Mouse (Mus musculus) skeletal muscle tissue, adult 2 months (tissue): ENCODE data around the gene Clptm1l.

ENCODE experiments used
- DNase-seq: peaks from one replicate; pipeline ENCODE4 v3.0.0-alpha.2; 2012; ENCODE audit warnings: low read depth, low spot score

Clptm1l gene

DNA sequence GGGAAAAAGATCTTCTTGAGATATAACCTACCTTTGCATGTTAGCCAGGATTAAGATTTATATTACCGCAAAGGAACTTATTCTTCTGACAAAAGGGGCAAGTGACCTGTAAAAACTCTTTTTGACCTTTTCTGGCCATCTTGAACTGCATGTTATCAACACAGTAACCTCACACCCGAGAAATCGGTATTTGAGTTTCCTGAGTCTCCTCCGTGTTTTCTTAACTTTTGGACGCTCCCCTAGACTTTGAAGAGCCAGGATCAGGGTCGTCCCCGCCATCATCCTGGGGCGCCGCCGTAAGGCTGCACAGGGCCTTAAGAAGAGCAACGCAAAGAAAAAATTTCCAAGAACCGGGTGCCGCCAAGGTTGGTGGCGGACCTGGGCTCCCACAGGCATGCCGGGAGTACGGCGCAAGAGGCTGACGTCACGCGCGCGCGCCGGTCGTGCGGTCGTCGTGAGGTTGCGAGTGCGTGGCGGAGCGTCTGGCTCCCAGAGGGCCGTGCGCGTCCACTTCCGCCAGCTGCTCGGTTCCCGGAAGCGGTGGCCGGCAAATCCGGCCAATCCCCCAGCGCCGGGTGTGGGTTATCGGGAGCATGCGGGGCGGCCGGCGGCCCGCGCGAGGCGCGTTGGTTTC, at the start of gene Clptm1l:
Gene Clptm1l, plus strand, starts transcription at position 485 of the 634 bp plus-strand sequence.
- peak; percentile 92 for DNase-seq

DNA sequence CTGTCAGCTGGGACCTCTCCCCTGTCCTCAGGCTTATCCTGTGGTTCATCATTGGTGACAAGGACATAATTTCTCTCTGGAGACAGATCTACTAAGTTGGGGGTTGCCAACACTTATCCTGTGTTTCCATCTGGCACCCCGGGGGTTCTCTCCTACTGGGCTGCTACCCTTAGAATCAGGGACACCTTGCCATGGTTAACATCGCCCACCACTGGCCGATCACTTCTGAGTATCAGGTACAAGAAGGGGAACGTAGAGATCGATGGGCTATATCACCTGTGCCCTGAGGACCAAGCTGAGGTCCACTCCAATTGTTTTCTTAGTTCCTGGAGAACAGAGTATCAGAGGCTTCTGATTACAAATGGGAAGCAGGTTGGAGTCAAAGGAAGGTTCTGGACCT, 39.6 kb upstream of the Clptm1l start:
- DNase-seq = no peak

DNA sequence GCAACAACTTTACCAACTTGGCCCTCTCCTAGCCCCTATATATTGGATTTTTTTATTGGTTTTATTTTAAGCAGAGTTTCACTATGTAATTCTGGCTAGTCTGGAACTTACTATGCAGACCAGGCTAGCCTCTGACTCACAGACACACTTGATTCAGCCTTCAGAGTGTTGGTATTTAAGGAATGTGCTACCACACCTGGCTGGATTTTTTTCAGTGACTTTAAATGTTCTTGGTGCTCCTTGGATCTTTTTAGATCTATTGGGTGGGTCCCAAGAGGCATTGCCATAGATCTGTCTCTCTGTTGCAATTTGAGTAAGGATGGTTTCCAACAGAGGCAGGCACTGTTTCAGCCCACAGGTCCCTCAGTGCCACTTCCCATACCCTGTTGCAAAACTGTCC, 28.8 kb upstream of the Clptm1l start:
- DNase-seq = no peak

DNA sequence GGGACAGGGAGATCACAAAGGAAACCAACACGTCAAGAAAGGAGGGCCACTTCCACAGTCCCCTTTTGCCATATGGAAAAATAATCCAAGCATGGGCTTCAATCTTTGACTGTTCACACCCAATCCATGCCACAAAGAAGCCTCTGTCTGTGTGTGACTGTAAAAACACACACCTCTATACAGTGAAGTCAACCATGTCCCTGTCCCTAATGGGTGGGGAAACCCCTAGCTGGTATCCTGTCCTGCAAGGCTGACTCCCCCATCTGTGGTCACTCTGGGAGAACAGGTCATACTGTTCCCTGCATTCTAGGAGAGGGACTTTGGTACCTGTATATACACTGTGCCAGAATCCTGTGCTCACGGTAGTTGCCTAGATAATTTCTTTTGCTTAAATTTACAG, 26.5 kb upstream of the Clptm1l start:
- DNase-seq = no peak

DNA sequence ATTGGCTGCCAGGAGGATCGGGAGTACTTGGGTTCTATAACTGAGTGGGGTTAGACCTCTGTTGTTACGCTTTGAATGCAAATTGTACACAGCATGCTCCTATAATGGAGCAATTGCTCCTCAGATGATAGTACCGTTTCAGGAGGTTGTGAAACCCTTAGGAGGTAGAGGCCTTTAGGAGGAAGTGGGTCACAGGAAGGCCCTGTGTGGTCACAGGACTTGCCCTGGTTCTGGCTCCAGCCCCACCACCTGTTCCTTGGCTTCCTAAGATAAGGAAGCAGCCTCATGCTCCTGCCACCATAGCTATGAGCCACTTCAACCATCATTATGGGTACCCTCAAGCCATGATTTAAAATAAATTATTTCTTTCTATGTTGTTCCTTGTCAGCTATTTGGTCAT, 12.3 kb upstream of the Clptm1l start:
- DNase-seq = no peak

DNA sequence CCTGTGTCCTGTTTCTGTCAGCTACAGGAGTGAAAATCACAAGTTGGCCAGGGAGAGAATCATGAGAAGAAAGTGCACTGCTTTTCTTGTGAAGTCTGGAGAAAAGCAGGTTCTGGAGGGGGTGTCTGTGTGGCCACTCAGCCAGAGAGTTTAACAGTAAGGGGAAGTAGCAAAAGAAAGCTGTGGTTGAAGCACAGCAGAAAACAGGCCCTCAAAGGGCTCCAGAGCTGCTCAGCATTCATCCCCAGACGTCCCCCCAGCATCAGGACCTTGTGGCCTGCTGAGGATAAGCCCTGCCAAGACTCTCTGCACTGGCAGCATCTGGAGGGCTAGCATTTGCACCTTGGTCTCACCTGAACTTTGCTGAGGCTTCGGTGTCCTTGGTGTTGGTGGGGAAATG, 11.3 kb upstream of the Clptm1l start:
- DNase-seq = no peak

DNA sequence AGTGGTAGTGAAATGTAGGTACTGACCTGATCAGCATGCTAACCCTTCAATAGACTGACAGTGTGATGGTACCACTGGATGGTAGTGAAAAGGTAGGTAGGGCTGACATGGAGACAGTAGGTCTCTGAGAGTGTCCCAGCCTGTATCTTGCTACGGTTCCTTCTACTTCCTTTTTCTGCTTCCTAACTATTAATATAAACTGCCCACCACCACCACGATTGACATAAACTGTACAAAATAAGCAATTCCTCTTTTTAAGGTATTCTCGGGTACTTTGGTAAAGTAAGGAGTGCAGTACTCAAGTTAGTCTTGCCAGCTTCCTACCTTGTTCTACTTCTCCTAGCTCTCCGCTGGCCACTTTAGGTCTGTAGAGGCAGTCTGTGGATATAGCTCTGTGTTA, 7.5 kb upstream of the Clptm1l start:
- DNase-seq = no peak

DNA sequence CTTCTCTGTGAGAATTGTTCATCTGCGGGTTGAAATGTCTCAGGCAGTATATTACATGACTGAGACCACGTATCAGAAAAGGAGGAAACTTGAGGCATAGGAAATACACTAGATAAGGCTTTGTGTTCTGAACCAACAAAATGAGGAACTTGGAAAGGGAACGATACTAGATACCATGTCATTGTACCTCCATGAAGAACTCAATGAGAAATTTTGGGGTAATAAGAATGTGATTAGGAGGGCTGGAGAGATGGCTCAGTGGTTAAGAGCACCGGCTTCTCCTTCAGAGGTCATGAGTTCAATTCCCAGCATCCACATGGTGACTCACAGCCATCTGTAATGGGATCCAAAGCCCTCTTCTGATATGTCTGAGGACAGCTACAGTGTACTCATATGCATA, 3.6 kb upstream of the Clptm1l start:
- no peak for DNase-seq

DNA sequence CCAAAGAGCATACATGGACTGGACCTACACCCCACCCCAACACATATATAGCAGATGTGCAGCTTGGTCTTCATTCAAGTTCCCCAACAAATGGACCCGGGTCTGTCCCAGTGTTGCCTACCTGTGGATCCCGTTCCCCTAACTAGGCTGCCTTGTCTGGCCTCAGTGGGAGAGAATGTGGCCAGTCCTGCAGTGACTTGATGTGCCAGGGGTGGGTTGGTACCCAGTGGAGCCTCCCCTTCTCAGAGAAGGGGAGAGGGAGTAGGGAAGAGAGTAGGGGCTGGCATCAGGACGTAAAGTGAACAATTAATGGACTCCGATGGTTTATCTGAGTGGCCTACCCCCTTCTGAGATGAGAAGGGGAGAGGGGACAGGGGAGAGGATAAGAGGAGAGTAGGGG, 760 bp upstream of the Clptm1l start:
- no peak for DNase-seq

DNA sequence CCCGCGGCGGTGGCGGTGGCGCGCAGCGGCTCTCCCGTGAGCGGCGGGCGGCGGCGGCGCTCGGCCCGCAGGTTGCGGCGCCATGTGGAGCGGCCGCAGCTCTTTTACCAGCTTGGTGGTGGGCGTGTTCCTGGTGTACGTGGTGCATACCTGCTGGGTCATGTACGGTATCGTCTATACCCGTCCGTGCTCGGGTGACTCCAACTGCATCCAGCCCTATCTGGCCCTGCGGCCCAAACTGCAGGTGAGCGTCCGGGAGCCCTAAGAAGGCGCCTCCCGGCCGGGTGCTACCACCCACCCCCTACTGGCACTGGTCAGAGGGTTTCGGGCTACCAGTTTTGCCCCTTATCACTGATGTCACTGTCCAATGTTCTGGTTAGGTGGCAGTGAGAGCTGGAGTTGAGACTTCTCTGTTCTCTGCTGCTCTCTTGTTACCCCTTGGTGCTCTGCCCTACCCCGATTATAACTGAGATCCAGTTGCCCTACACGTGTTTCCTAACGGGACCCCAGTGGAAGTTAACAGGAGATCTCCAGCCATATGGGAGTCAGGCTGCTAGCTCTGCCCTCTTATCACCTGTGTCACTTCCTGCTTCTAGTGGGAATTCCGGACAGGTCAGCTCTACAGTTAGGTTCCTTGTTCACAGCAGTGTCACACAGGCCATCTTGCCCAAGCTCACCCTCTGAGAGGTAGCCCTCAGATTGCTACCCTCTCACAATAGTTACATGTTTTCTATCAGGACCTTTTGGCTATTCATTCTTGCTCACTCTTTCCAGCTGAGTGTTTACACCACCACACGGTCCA, 551 bp downstream of the Clptm1l start:
- DNase-seq = peak; percentile 11

DNA sequence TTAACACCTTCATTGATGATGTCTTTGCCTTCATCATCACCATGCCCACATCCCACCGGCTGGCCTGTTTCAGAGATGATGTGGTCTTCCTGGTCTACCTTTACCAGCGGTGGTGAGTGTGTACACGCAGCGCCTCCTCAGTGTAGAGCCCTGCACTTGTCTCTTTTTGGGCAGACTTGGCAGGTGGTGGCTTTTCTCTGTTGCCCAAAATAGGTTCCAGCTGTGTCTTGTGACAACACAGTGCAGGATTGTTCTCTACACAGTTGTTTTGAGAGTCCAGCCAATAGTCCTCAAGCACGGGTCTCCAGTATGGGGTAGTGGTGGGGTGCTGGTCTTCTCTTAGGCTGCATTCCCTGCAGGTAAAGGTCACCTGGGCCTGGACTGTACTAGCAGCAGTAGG, 14.6 kb downstream of the Clptm1l start:
- no peak for DNase-seq

DNA sequence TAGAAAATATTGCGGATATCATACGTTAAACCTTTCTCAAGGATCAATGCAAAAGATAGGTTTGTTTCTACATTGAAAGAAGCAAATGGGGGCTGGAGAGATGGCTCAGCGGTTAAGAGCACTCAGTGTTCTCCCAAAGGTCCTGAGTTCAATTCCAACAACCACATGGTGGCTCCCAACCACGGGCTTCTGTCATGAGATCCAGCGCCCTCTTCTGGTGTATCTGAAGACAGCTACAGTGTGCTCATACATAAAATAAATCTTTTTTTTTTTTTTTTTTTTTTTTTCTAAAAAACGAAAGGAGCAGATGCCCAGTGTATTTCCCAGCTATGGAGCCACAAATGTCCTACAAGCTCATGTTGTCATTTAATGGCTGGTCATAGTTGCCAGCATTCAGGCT, 16.8 kb downstream of the Clptm1l start:
- DNase-seq = no peak

DNA sequence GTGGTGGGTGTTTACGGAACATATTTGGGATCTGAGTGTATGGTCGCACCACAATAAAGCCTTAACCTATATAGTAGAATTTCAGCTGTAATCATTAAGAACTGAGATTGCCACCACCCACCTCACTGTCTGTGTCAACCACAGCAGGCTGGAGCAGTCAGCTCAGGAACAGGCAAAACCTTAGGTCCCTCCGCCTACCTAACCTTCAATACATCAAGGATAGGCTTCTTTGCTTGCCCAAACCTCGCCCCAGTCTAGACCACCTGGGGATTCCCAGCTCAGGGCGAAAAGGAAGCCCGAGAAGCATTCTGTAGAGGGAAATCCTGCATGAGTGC, 22.6 kb downstream of the Clptm1l start:
- no peak for DNase-seq

DNA sequence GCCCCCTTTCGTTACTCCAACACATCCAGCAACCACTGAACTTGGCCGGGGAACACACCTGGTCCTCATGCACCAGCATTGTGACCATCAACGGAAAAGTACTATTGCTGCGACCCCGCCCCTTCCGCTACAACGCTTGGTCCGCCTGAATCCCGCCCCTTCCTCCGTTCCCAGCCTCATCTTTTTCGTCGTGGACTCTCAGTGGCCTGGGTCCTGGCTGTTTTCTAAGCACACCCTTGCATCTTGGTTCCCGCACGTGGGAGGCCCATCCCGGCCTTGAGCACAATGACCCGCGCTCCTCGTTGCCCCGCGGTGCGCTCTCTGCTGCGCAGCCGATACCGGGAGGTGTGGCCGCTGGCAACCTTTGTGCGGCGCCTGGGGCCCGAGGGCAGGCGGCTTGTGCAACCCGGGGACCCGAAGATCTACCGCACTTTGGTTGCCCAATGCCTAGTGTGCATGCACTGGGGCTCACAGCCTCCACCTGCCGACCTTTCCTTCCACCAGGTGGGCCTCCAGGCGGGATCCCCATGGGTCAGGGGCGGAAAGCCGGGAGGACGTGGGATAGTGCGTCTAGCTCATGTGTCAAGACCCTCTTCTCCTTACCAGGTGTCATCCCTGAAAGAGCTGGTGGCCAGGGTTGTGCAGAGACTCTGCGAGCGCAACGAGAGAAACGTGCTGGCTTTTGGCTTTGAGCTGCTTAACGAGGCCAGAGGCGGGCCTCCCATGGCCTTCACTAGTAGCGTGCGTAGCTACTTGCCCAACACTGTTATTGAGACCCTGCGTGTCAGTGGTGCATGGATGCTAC, 23.1 kb downstream of the Clptm1l start, which contains the start of gene Tert:
Gene Tert, plus strand, starts transcription at position 167 of the 805 bp plus-strand sequence.
- no peak for DNase-seq

DNA sequence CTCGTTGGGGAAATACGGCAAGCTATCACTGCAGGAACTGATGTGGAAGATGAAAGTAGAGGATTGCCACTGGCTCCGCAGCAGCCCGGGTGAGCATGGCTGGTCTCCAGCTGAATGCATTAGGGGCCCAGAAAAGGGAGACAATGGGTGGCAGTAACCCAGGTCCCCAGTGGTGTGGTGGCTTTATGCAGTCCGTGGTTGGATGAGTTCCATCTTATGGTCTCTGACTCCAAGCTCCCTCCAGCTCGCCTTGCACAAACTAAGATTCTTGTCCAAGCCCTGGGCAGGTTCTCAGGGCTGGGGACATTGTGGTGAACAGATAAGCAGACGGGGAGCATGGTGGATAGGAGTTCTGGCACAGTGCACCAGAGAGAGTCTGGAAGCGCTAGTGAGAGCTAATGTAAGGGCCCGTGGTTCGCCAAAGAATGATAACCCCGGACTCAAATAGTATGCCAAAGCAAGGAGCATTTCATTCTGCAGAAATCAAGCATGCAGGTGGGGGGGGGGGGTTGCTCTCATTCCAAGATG, 24.8 kb downstream of the Clptm1l start:
- no peak for DNase-seq

DNA sequence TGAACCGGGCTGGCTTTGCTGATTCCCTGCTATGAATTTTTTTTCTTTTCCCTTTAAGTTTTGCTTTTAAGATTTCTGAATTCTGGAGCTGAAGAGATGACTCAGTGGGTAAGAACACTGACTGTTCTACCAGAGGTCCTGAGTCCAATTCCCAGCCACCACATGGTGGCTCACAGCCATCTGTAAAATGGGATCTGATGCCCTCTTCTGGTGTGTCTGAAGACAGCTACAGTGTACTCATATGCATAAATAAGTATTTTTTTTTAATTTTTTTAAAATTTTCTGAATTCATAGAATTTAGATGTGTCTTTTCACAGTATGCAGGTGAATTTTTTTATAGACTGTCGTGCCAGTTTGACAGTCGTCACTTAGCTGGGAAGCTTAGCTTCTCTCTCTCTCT, 28.0 kb downstream of the Clptm1l start:
- no peak for DNase-seq

DNA sequence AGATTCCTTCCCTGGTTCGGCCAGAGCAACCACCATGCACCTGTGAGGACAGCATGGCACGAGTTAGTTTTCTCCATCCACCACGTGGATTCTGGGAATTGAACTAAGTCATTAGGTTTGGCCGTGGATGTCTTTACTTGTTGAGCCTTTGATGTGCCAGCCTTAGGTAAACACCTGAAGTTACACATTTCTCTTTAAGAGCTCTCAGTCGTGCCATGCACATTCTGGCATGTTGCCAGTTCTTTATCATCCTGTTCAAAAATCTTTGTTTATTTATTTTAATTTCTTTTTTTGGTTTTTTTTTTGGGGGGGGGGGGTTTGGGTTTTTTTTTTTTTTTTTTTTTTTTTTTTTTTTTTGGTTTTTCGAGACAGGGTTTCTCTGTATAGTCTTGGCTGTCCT, 34.0 kb downstream of the Clptm1l start:
- DNase-seq = no peak

DNA sequence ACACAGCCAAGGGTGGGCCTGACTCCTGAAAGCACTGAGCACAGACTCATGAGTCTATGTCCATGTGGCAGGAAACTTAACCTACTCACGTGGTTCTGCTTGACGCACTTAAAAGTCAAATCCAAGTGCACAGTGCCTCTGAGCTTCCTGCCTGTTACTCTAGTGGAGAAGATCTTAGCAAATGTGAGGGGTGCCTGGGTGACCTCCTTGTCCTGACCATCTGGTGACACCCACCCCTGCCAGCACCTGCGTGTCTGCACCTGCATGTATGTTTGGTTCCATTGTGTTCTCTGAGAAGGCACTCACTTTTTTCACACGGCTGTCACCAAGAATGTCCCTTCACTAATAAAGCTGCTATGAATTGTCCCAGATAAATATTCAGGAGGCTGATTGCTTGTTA, 37.5 kb downstream of the Clptm1l start:
- DNase-seq = no peak

DNA sequence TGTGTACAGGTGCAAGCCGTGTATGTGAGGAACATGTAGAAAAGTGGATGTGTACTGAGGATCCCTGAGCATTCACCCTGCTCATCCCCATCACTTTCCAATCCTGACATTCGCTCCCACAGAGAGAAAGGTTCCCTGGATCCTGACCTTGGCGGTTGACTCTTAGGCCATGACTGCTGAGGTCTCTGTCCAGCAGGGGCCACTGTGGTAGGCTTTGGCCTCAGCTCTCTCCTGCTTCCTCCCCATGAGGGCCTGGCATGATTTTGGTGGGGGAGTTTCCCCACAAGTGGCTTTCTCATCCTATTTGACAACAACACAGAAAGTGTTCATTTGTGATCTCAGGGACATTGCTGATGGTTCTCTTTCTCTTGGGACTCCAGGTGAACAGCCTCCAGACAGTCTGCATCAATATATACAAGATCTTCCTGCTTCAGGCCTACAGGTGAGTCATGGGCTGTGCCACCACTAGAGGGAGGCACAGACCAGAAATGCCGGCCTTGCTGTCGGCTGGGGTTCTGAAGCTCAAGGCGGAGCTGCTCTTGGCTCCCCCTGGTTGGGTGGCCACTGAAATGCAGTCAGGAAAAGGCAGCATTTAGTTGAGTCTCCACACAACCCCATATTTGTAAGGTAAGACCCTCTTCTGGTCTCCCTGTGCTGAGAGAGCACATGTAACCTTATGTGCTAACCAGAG, 42.7 kb downstream of the Clptm1l start:
- DNase-seq = peak; percentile 20

DNA sequence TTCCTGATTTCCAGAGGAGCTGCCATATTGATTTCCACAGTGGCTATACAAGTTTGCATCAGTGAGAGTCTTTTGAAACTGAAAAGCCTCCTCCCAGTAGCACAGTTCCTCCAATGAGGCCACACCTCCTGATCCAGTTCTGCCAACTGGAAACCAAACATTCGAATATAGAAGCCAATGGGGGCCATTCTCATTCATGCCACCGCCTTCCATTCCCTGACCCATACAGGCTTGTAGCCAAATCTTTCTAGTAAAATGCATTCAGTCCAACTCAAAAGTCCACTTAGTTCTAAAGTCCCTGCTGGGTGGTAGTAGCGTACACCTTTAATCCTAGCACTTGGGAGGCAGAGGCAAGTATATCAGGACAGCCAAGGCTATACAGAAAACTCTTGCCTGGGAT, 49.5 kb downstream of the Clptm1l start:
- DNase-seq = no peak

DNA sequence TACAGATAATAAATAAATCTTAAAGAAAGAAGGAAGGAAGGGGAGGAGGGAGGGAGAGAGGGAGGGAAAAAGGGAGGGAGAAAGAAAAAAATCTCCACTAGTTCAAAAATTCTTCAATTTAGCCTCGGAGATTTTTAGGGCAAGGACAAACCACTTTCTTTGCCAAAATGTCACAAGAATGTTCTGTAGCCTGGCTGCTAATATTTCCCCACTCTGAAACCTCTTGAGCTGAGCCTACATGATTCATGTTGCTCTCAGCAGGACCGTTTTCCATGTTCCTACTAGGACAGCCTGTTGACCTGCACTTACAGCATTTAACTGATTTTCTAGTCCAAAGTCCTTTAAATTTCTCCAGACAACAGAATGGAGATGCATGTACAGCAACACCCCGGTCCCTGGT, 51.2 kb downstream of the Clptm1l start:
- no peak for DNase-seq

DNA sequence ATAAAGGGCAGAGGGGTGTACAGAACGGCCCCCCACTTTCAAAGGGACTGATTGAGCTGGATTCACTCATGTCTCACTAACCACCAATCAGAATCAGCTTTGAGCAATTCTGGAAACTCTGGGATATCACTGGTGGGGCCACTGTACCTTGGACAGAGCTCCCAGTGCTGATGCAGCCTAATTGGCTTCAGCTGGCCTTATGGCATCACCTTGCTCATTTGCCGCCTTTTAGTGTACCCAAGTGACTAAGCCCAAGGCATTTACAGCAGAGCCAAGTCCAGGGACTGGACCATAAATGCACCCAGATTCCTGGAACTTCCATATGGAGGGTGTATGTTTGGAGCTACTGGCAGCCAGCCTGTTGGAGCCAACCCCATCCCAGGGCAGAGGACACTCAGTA, 55.1 kb downstream of the Clptm1l start:
- no peak for DNase-seq
